17 mouse cellular contexts compared by ENCODE assay signal in genomic region chr8:118144546-118144945, GRCm38 (mm10).
DNase-seq lines count a peak whose midpoint lies in the region; ATAC-seq and TF ChIP-seq lines count a peak whose summit lies in the region.
"Had no signal": no experiment of that assay in that cellular context is flagged by ENCODE, and none has a peak within 500 bp of the region (broad histone marks: within the 10 kb centered on the region; RNA-seq: fewer than 3 reads in every experiment).

No protein-coding gene starts in this region.

- no peak overlapping the region; the same call in 1 of the 2 replicates for H3K27ac ChIP-seq in hindbrain, postnatal 0 days
- no peak overlapping the region for H3K27ac ChIP-seq in hindbrain, embryonic 16.5 days (ENCODE audit: low read depth, low read length)
- H3K27ac ChIP-seq: forebrain, embryonic 10.5 days; gastrocnemius, adult 2 months; intestine, embryonic 15.5 days; midbrain, embryonic 12.5 days had no signal

- TF ChIP-seq CTCF in hindbrain, postnatal 0 days (IDR thresholded peaks at IDR 0.05; ENCODE audit: low read depth): no peak
- TF ChIP-seq CTCF in brain, embryonic 14.5 days (IDR thresholded peaks at IDR 0.05; ENCODE audit: borderline replicate concordance, extremely low read depth, insufficient read depth, insufficient read length): no peak

- peaks cover 11% of the 10 kb centered on the region; the same call in 1 of the 2 replicates for H3K4me1 ChIP-seq in hindbrain, postnatal 0 days (ENCODE audit: insufficient read depth, low read length)
- H3K4me1 ChIP-seq in hindbrain, embryonic 16.5 days (ENCODE audit: control insufficient read depth, insufficient read depth, low read depth, low read length): peaks cover 8% of the 10 kb centered on the region
- H3K4me1 ChIP-seq: intestine, embryonic 15.5 days had no signal

- TF ChIP-seq POLR2A in brain, embryonic 14.5 days (IDR thresholded peaks at IDR 0.05; ENCODE audit: borderline replicate concordance, extremely low read depth, insufficient read depth, insufficient read length, poor library complexity, severe bottlenecking): no peak

- H3K9ac ChIP-seq in hindbrain, postnatal 0 days (replicated peaks; ENCODE audit: low read length): no peak overlapping the region
- no peak overlapping the region for H3K9ac ChIP-seq in hindbrain, embryonic 16.5 days (ENCODE audit: low read depth, low read length)
- H3K9ac ChIP-seq: intestine, embryonic 15.5 days; midbrain, embryonic 12.5 days had no signal

- ATAC-seq in hindbrain, postnatal 0 days: no peak
- no peak; the same call in 1 of the 2 replicates for ATAC-seq in hindbrain, embryonic 16.5 days
- ATAC-seq: activated CD4-positive, CD25-positive, alpha-beta regulatory T cell, adult 4 months; intestine, embryonic 15.5 days had no signal

- H3K4me2 ChIP-seq in hindbrain, postnatal 0 days (ENCODE audit: low read depth, low read length): no peak overlapping the region
- H3K4me2 ChIP-seq in hindbrain, embryonic 16.5 days (ENCODE audit: low read length): no peak overlapping the region
- H3K4me2 ChIP-seq: heart, embryonic 11.5 days; intestine, embryonic 15.5 days; midbrain, embryonic 12.5 days had no signal

- no peak overlapping the region for H3K4me3 ChIP-seq in hindbrain, postnatal 0 days (ENCODE audit: low read length)
- H3K4me3 ChIP-seq in hindbrain, embryonic 16.5 days (ENCODE audit: low read length): no peak overlapping the region
- H3K4me3 ChIP-seq: forebrain, embryonic 10.5 days; gastrocnemius, adult 2 months; intestine, embryonic 15.5 days; midbrain, embryonic 12.5 days had no signal

- peak; percentile 46 for DNase-seq in hindbrain, postnatal 0 days (ENCODE audit: low spot score)
- DNase-seq in brain, embryonic 14.5 days (ENCODE audit: low read depth): peak; percentile 47
- DNase-seq in cerebellum, adult 18-20 months: peak; percentile 12 to 13
- DNase-seq in cerebellum, postnatal 14 days: peak; percentile 56 to 61
- DNase-seq in kidney, adult 11 months: no peak
- no peak for DNase-seq in lung, postnatal 4 days
- DNase-seq: adrenal gland, adult 8-10 months; gastrocnemius, adult 2 months; kidney, adult 9 months; kidney, postnatal 25 days; liver had no signal

- H3K27me3 ChIP-seq in hindbrain, postnatal 0 days (ENCODE audit: insufficient read depth, low read length): no peaks in the 10 kb centered on the region
- no peaks in the 10 kb centered on the region for H3K27me3 ChIP-seq in hindbrain, embryonic 16.5 days (replicated peaks; ENCODE audit: control insufficient read depth, insufficient read depth, low read length)
- H3K27me3 ChIP-seq: intestine, embryonic 15.5 days; midbrain, embryonic 12.5 days had no signal

- 43% methylated on average over 5 of the region's 5 CpGs for WGBS in hindbrain, postnatal 0 days
- WGBS in hindbrain, embryonic 16.5 days: 50% methylated on average over 5 of the region's 5 CpGs

- H3K36me3 ChIP-seq in hindbrain, postnatal 0 days (ENCODE audit: insufficient read depth, low read length): no peaks in the 10 kb centered on the region
- no peaks in the 10 kb centered on the region for H3K36me3 ChIP-seq in hindbrain, embryonic 16.5 days (ENCODE audit: control insufficient read depth, insufficient read depth, low read length)
- H3K36me3 ChIP-seq: forebrain, embryonic 10.5 days; intestine, embryonic 15.5 days; midbrain, embryonic 12.5 days had no signal

- no peaks in the 10 kb centered on the region for H3K9me3 ChIP-seq in hindbrain, postnatal 0 days (ENCODE audit: low read length)
- no peaks in the 10 kb centered on the region for H3K9me3 ChIP-seq in hindbrain, embryonic 16.5 days (ENCODE audit: control insufficient read depth, low read length)
- H3K9me3 ChIP-seq: forebrain, embryonic 10.5 days; intestine, embryonic 15.5 days; midbrain, embryonic 12.5 days had no signal

Comparison
In these comparisons a context has a peak if more than half of its experiments do, and no peak if none do; other contexts are left out.
1. DNase-seq: peak in hindbrain, postnatal 0 days (single experiment), brain, embryonic 14.5 days (single experiment), cerebellum, adult 18-20 months (2 of 2) and cerebellum, postnatal 14 days (2 of 2); none in kidney, adult 11 months (single experiment) and lung, postnatal 4 days (0 of 2).